Mouse (Mus musculus) liver, adult (tissue): ENCODE measurements around the gene Lifr.
A peak's percentile ranks its signal among the peaks of the same experiment; 100 is the strongest.

Experiments used
- GATA4 ChIP-seq: IDR thresholded peaks from 2 replicates; pipeline ENCODE4 v1.6.1; 2014; ENCODE audit warnings: mild to moderate bottlenecking, low read length; ENCODE audit not compliant: insufficient replicate concordance

Lifr gene

DNA sequence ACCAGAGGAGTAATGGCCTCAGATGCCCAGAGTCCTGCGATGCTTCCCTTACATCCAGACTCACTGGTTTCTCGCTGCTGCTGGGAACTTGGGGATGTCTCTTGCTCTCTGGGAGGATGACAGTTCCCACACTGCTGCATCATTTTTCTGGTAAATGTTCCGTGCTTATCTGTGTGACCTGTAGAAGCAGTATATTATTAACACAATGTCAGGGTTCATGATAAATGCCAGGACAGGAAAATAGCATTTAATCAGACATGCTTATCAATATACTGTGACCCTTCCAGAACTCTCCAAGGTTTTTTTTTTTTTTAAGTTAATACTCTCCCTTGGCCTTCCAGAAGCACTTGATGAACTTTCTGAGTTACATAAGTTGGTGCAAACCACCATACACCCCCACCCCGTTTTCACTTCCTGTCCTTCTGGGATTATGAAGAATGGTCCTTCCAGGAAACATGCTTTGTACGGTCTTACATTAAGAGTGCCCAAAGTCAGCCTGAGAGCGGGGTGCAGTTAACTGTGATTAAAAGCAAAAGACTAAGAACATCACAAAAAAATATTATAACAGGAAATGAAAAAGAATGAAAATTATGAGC, 20.1 kb upstream of the Lifr start:
- TF ChIP-seq GATA4: peak; percentile 99

DNA sequence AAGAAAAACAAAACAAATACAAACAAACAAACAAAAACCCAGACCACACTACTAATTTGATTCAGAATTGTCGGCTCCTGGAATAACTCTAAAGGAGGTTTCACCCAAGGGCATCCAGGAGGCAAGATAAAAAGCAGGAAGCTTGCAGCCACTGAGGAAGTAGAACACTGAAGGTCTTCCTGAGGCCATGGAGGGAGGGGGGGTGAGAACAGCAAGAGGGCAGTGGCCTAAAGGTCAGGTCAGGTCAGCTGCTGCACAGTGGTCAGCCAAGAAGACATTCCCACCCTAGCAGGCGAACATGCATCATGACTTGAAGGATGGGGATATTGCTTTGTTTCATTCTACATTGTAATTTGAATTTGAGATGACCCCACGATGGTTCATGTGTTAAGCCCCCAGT, 17.1 kb upstream of the Lifr start:
- TF ChIP-seq GATA4: peak; percentile 88; the same call in 1 of the 2 replicates

DNA sequence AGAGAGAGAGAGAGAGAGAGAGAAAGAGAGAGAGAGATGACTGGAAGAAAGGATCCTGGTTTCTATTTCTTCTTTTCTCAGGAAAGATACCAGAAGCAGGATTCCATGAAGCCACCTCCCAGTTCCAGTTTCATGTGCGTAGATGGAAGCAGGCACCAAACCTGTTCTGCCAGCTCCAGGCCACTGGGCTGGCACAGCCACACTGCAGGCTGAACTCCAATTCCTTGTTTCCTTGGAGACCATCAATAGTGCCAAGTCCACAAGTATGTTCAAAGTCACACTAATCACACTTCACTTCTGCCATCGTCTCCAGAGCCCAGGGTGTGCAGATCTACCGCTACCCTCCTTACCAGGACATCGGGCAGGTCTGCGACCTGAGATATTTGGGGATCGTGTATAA, 15.2 kb upstream of the Lifr start:
- TF ChIP-seq GATA4: no peak

DNA sequence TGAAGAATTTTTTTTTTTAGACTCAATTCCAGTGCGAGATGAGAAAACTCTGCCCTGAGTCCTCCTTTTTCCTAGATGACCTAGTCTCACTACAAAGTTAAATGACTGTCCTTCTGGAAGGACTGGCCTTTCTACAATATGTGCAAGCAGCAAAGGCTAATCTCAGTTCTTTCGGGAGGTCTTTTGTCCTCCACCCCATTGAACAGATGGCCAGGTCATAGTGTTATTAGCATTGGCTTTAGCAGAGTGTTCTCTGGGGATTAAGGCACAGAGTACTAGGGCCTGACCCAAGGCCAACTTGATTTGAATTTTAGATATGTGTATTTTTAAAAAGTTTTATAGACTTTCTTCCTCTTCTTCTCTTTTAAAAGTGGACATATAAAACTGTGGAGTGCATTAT, 12.1 kb upstream of the Lifr start:
- no peak for TF ChIP-seq GATA4

DNA sequence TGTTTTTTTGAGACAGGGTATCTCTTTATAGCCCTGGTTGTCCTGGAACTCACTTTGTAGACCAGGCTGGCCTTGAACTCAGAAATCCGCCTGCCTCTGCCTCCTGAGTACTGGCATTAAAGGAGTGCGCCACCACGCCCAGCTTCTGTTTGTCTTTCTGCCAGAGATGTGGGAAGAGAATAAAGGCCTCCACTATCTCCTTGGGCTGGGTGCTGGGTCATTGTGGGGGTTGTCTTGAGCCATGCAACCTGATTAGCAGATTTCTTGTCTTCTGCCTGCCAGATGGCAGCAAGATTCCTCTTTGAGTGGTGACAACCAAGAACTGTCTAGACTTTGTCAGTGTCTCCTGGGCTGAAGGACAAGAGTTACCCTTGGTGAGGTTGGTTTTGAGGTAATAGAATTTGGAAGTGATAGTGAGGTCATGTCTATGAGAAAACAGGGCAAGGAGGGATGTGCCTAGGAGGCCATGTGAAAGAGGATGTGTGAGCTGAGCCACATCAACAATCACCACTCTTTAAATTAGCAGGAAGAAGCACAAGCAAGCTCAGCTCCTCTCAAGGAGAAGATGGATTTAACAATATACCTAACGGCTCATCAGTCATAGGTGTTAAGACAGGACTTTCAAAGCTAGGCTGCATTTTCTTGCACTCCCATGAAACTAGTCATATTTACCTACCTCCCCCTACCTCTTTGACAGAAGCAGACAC, 10.6 kb upstream of the Lifr start:
- TF ChIP-seq GATA4: no peak

DNA sequence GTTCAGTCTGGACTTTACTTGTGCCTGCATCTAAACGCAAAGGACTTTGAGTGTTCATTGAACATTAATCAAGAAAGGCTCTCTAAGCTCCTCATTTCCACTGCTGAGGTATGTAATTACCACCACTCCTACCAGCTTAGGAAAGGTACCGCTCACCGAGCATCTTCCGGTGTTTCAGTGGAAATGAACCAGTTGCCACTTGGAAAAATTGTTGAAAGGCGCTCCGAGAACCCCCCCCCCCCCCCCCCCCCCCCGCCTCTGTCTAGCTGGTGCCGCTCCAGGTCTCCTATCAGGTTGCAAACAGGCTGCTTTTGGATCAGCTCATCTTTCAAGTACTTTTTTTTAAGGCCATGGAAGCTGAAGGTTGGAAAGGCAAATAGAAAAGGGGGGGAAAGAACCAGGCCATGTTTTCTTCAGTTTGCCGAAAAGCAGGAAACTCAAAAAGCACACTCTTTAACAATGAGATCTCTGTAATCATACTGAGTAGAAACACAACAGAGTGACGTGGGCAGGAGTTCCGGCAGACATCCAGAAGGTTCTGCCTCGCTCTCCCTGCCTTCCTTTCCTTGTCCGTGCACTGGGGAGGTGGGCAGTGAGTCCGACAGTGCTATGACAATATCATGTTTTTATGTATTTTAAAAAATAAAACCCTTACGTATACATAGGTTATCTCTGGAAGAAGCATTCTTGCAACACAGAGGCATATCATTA, 9.3 kb upstream of the Lifr start:
- no peak for TF ChIP-seq GATA4

DNA sequence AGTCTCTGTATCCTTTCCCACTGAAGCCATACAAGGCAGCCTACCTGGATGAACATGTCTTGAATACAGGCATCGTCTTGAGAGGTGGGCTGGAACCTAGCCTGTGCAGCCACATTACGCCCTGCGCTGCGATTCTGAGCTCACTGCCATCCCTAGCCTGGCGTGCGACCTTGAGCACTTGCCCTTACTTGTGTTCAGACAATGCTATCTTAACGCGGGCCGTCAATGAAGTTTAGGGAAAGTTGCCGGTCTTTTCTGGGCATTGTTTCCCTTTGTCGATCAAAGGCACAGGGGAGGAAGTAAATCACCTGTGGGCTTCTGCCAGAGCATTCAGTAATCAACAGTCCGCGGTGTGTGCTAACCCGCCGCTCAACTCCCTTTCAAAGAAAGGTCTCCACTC, 8.6 kb upstream of the Lifr start:
- no peak for TF ChIP-seq GATA4

DNA sequence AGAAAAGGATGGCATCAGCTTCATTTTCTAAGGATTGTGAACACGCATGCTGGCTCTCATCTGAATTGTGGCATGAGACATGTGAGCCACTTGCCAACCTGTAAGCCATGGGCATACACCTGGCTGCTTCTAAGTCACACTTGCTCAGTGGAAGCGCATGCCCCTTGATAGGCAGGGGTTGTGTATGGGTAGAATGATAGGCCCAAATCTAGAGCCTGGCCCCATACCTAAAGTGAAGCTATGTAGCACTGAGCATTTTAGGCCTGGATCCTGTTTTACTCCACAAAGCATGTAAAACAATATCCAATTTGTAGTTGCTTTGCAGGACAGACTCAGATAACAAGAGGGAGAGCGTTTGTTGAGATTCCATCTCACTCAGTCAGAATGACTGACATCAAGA, 7.5 kb upstream of the Lifr start:
- no peak for TF ChIP-seq GATA4

DNA sequence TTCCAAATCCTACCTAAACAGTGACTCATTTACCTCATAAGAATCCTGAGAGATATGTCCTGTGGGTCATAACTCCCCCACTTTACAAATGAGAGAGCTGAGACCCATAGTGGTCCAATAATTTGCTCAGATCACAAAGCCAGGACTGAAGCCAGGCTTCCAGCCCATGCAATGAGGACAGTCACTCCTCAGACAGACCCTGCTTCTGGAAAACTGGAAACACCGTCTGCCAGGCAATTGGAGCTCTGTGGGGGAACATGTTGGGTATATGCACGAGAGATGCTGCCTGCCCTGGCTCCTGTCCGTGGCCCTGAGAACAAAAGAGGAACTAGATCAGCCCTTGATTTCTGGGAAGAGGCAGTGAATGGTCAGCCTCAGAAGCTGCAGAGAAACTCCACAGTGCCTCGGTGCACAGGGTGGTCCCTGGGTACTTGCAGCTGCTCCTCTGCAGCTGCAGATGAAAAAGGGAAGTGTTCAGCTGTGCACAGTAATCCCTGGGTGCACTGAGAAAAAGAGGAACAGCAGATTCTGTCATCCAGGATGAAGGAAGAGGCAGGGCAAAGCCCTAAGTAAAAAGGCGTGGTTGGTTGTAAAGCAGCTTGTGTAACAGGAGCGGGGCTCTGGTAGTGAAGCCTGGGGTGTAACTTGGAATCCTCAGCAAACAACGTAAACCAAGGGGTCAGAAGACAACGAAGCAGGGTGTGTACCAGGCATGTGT, 5.5 kb upstream of the Lifr start:
- TF ChIP-seq GATA4: no peak

DNA sequence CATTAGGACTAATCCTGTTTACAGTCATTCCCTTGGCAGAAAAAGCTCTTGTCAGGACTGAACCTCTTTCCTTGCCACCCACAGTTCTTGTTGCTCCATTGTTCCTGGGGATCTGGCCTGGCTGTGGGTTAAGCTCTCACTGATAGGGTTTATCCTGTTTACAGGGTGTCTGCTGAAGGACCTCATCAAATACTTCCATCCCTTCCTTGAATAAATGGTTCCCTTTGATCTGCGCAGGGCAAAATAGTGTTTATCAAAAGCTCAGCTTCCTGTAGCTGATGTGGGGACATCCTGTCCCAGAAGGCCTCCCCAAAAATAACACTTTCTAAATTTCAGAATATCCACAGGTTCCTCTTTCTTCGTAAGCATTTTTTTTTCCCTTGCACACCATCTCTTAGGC, 1.7 kb upstream of the Lifr start:
- TF ChIP-seq GATA4: peak; percentile 99

DNA sequence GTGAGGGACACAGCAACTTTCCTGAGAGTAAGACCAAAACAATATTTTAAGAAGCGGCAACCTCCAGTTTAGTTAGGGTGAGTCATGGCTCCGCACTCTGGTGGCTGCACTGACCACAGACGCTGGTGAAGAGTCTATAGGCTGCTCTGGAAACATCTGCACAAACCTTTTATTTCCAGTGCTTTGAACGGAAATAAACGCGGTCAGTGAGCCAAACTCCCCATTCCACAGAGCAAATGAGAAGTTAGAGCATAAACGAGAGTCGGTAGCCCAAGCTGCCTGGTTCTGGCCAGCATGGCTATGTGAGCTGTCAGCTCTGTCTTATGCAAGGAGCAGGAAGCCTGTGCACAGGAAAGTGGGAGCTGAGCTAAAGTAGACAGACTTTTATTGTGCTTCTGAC, 1.9 kb downstream of the Lifr start:
- no peak for TF ChIP-seq GATA4

DNA sequence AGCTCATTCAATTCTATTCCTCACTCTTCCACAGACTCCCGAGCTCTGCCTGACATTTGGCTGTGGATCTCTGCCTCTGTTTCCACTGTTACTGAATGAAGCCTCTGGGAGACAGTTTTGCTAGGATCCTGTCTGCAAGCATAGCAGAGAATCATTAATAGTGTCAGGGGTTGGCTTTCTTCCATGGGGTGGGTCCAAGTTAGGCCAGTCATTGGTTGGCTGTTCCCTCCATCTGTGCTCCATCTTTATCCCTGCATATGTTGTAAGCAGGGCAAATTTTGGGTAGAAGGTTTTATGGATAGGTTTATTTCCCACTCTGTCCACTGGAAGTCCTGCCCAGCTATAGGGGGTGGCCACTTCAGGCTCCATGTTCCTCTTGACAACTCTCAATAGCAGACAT, 9.0 kb downstream of the Lifr start:
- TF ChIP-seq GATA4: no peak

DNA sequence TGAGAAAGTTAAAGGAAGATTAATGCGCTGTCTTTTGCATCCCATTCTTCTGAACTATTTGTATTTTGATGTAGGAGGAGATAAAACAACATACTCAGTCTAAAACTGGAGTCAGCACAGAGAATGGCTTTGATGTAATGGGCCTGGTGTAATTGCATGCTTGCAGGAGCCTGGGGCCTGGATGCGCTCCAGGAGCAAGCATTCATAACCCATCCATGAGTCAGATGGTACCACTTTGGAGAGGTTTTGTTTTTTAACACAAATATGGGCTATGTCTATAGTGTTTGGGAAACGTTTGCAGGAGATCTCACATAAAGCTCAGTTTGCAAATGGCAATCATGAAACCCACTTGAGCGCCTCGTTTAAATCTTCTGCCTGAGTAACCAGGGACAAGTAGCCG, 9.8 kb downstream of the Lifr start:
- no peak for TF ChIP-seq GATA4

DNA sequence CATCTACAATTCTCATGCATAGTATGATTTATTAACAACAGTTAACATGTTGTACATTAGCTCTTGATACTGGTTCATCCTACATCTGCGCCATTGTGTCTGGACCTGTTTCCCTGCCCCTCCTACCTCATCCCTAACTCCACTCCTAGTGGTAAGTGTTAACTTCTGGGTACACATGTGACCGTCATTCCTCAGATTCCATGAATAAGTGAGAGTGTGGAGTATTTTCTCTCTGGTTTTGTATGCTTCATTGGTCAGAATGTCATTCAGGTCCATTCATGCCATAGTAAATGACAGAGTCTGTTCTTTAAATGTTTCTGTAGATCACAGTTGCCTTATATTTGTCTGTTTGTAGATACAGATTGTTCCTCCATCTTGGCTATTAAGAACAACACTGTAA, 12.6 kb downstream of the Lifr start:
- no peak for TF ChIP-seq GATA4

DNA sequence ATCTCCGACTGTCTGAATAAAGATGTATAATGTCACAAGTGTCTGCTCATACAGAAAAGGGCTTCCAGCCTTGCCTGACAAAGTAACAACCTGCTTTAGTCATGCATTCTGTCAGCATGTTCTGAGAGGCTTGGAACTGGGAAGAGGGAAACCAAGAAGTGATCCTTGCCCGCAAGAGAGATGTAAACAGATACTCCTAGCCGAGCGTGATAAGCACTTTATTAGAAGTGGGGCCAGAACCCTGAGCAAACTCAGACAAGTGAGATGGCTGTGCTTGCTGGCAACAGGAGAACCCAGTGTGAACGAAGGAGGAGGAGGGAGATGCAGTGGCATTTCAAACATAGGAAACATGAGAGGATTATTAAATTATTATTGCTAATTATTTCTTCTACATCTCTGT, 14.8 kb downstream of the Lifr start:
- no peak for TF ChIP-seq GATA4

DNA sequence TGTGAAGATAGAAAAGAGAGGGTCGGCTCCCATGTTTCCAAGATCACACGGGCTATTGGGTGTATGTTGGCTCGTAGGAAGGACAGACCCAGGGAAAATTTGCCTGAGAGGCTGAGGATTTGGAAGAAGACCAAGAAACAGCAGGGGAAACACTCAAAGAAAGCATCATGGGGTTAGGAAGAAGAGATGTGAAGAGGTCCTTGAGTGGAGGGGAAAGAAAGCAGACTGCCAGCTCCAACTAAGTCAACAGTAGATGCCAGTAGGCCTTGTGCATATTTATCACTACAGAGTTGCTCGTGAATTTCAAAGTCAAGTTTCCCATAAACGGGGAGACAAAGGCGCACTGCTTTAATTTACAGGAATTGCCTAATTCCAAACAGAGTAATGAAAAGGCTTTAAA, 17.7 kb downstream of the Lifr start:
- no peak for TF ChIP-seq GATA4
